In the genomic region with DNA sequence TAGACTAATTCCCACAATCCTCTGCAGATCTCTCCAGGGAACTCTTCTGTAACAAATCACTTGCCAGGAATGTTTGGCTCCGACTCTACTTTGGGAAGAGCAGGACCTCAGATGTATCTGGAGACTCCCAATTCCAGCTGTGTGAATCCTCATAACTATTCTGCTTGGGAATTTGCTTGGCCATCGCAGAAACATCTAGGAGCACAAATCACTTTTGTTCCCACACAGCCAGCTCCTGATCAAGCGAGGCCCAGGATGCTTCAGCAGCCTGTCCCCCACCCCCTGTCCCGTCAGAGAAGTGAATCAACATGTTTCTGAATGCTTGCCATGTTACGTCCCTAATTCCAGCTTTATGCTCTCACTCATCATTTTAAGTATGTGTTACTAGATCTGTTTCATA, we compare ENCODE assay signal across 9 mouse cellular contexts.
A peak's percentile ranks its signal among the peaks of the same experiment; 100 is the strongest.
DNase-seq lines count a peak whose midpoint lies in the region; ATAC-seq and TF ChIP-seq lines count a peak whose summit lies in the region.
"Had no signal": no experiment of that assay in that cellular context is flagged by ENCODE, and none has a peak within 500 bp of the region (broad histone marks: within the 10 kb centered on the region; RNA-seq: fewer than 3 reads in every experiment).

No protein-coding gene starts in this region.

- H3K27me3 ChIP-seq in heart, embryonic 10.5 days (ENCODE audit: insufficient read depth, poor library complexity, severe bottlenecking) = no peaks in the 10 kb centered on the region
- H3K27me3 ChIP-seq in thymus, adult 2 months (ENCODE audit: control insufficient read depth, insufficient read depth, low read length) = no peaks in the 10 kb centered on the region
- no peaks in the 10 kb centered on the region for H3K27me3 ChIP-seq in liver, embryonic 11.5 days (replicated peaks; ENCODE audit: control insufficient read depth, insufficient read depth, low read length)
- H3K27me3 ChIP-seq: embryonic facial prominence, embryonic 13.5 days had no signal

- H3K27ac ChIP-seq in heart, embryonic 10.5 days = no peak overlapping the region
- no peak overlapping the region for H3K27ac ChIP-seq in thymus, adult 2 months (ENCODE audit: control insufficient read depth, insufficient read depth, low read length)
- H3K27ac ChIP-seq in liver, embryonic 11.5 days (ENCODE audit: low read depth, low read length) = no peak overlapping the region
- H3K27ac ChIP-seq: embryonic facial prominence, embryonic 13.5 days had no signal

- peak; percentile 97 for DNase-seq in heart, adult 11 months
- no peak for DNase-seq in heart, embryonic 10.5 days (ENCODE audit: low spot score)
- DNase-seq in gastrocnemius, postnatal 14 days = peak; percentile 60
- peak; percentile 20 for DNase-seq in kidney, adult 9 months
- peak; percentile 77 for DNase-seq in lung, postnatal 10 days
- no peak for DNase-seq in thymus, adult 2 months
- DNase-seq in thymus, postnatal 4 days = no peak
- no peak for DNase-seq in liver, embryonic 11.5 days (ENCODE audit: low spot score)

- no peak for TF ChIP-seq POLR2A in thymus, adult 2 months (IDR thresholded peaks at IDR 0.05; ENCODE audit: control insufficient read depth, extremely low read depth, insufficient read depth, low read length, poor library complexity)

- H3K36me3 ChIP-seq in heart, embryonic 10.5 days = no peaks in the 10 kb centered on the region
- no peaks in the 10 kb centered on the region for H3K36me3 ChIP-seq in thymus, adult 2 months (ENCODE audit: control insufficient read depth, insufficient read depth, low read length)
- H3K36me3 ChIP-seq in liver, embryonic 11.5 days (ENCODE audit: control insufficient read depth, insufficient read depth, low read length) = no peaks in the 10 kb centered on the region
- H3K36me3 ChIP-seq: embryonic facial prominence, embryonic 13.5 days had no signal

- no peak overlapping the region for H3K9ac ChIP-seq in liver, embryonic 11.5 days (ENCODE audit: low read depth, low read length)
- H3K9ac ChIP-seq: embryonic facial prominence, embryonic 13.5 days had no signal

- H3K4me3 ChIP-seq in heart, embryonic 10.5 days = no peak overlapping the region
- no peak overlapping the region for H3K4me3 ChIP-seq in thymus, adult 2 months (ENCODE audit: control insufficient read depth, insufficient read depth, low read length)
- H3K4me3 ChIP-seq in liver, embryonic 11.5 days (ENCODE audit: low read depth, low read length) = no peak overlapping the region
- H3K4me3 ChIP-seq: embryonic facial prominence, embryonic 13.5 days had no signal

- WGBS in heart, embryonic 10.5 days = 85% methylated on average over 5 of the region's 5 CpGs
- WGBS in thymus, adult 2 months = 94% methylated on average over 5 of the region's 5 CpGs
- WGBS in liver, embryonic 11.5 days = 84% methylated on average over 5 of the region's 5 CpGs

- H3K9me3 ChIP-seq in heart, embryonic 10.5 days = no peaks in the 10 kb centered on the region
- no peaks in the 10 kb centered on the region for H3K9me3 ChIP-seq in liver, embryonic 11.5 days (ENCODE audit: control insufficient read depth, low read length)
- H3K9me3 ChIP-seq: embryonic facial prominence, embryonic 13.5 days had no signal

- ATAC-seq in liver, embryonic 11.5 days (replicated peaks; ENCODE audit: low FRiP score) = no peak

- H3K4me1 ChIP-seq in heart, embryonic 10.5 days = no peaks in the 10 kb centered on the region
- no peaks in the 10 kb centered on the region for H3K4me1 ChIP-seq in thymus, adult 2 months (replicated peaks; ENCODE audit: control insufficient read depth, insufficient read depth, low read length)
- no peaks in the 10 kb centered on the region for H3K4me1 ChIP-seq in liver, embryonic 11.5 days (replicated peaks; ENCODE audit: control insufficient read depth, insufficient read depth, low read length)
- H3K4me1 ChIP-seq: embryonic facial prominence, embryonic 13.5 days had no signal

- no peak overlapping the region for H3K4me2 ChIP-seq in liver, embryonic 11.5 days
- H3K4me2 ChIP-seq: embryonic facial prominence, embryonic 13.5 days had no signal

- intact Hi-C loops in gastrocnemius, postnatal 14 days (cut with DNase I; ENCODE audit: low total_unique reads) = no loop called here

- no peak for TF ChIP-seq CTCF in thymus, adult 2 months (IDR thresholded peaks at IDR 0.05; ENCODE audit: borderline replicate concordance, control insufficient read depth, extremely low read depth, insufficient read depth, low read length, poor library complexity)

Comparison
In these comparisons a context has a peak if more than half of its experiments do, and no peak if none do; other contexts are left out.
1. DNase-seq: peak in heart, adult 11 months (single experiment), gastrocnemius, postnatal 14 days (single experiment), kidney, adult 9 months (single experiment) and lung, postnatal 10 days (single experiment); none in heart, embryonic 10.5 days (single experiment), thymus, adult 2 months (single experiment), thymus, postnatal 4 days (single experiment) and liver, embryonic 11.5 days (single experiment).